Mouse (Mus musculus) hematopoietic stem cell, adult 5-6 weeks (primary cell): ENCODE results near the gene Bcan. TPM values are rescaled to one million over a fixed set of nuclear protein-coding genes. Genes with fewer than 3 reads are reported as not detected.

Experiments used
- ATAC-seq, 2 experiments: fragments of 125-278 bp in 1 of 2; replicated peaks in 1 of 2; 2 replicates each; pipeline ENCODE4 v1.8.0; 2016 to 2017; ENCODE audit warnings: inconsistent platforms in 2 of 2, mild to moderate bottlenecking in 2 of 2, moderate number of reproducible peaks in 2 of 2, low read depth in 1 of 2, moderate TSS enrichment in 1 of 2; ENCODE audit not compliant: low FRiP score in 2 of 2, poor library complexity in 2 of 2, severe bottlenecking in 2 of 2, insufficient read depth in 1 of 2, low TSS enrichment in 1 of 2
- total RNA-seq: library from RNA; stranded (forward); fragments of 172-1452, 232-1000 nt; gene quantifications from 2 replicates; pipeline ENCODE4 v1.2.3, GENCODE M21; 2017

Bcan gene
- not detected in 2 replicates for total RNA-seq

DNA sequence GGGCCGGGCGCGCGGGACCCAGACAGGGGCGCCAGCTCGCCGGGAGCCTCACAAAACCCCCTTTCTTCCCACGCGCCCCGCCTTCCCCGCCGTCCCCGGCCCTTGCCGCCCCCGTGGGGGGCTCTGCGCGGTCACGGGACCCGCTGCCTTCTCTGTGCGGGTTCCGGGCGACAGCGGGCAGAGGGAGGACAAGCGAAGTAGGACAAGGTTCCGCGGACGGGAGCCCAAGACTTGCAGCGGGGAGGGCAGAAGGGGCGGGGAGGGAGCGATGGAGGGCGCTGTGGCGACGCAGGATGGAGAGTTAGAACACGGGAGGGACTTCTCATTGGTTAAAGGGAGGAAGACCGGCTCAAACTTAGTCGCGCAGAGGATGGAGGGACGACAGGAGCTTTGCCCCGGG is at the start of gene Bcan:
Gene Bcan (minus strand): TSS at position 50 of the 400 bp plus-strand sequence.
- ATAC-seq, result 0 out of 4 replicates have a peak, but pooled peaks of 1 of the 2 experiments have one; percentile 22

DNA sequence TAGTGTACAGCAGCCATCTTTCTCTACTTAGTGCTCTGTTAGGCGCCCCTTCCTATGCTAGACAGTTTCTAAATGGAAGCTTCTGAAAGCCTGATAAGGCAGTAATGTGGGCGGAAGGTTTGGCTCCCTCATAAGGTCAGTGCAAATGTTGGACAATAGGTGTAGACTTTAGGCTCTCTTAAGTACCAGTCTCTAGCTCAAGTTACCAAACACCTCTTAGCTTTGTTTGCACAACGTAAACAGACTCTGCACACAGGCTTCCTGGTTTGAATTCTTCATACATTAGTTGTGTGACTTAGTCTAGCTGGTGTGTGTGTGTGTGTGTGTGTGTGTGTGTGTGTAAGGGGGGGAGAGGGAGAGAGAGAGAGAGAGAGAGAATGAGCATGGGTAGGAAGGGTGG is 49.5 kb upstream of the Bcan start:
- ATAC-seq, result no peak

DNA sequence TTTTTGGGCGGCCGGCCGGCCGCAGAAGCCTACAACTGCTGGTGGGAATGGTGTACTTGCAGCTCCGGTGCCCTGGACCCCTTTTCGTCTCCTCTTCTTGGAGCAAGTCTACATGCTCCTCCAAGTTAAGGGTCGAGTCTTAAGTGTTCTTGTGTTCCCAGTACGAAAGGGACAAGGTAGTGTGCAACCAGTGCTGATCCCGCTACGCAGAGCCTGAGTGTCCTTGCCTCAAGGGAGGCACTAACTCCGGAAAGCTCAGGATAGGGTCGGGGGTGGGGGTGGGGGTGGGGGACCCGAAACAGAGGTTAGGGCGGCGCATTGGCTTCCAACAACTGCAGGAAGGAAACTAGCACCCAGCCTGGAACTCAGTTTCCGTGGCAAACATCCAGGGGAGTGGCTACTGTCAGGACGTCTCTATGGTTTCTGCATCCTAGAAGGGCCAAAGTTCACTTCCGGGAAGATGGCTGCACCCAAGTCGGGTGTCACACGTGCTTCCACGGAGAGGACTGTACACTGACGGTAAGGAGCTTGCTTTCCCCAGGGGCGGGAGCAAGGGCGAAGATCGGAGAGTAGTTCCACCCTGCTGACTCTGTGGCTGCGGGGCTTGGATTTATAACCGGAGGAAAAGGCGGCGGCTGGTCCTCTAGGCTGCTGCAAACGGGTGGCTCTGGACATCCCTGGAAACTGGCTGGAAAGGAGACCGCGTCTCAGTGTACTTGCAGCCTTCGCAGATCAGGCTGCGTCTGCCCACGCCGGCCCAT is 42.8 kb upstream of the Bcan start, which contains the start of gene Gpatch4:
Gene Gpatch4 (plus strand): TSS at position 448 of the 761 bp plus-strand sequence.
- ATAC-seq, result peak; percentile 89 to 99

DNA sequence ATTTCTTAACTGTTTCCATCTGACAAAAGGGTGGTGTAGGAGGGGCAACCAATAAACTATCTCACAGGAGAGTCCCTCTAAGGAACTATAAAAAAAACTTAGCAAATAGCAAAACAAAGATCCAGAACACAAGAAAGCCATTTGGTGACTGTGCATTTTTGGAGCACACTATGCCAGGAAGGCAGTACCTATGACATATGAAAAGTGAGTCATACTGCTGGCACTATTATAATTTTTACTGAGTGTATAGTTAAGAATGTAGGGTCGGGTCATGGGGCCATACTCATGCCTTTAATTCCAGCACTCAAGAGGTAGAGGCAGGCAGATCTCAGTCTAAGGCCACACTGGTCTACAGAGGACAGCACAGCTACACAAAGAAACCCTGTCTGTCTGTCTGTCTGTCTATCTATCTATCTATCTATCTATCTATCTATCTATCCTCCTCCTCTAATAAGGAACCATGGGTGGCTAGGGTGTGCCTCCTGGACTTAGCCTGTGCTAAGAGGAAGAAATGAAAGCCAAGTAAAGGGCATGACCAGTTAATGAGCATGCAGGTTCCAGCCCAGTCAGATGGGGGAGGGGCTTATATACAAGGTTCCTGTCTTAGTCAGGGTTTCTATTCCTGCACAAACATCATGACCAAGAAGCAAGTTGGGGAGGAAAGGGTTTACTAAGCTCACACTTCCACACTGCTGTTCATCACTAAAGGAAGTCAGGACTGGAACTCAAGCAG is 35.7 kb upstream of the Bcan start:
- ATAC-seq, result no peak

DNA sequence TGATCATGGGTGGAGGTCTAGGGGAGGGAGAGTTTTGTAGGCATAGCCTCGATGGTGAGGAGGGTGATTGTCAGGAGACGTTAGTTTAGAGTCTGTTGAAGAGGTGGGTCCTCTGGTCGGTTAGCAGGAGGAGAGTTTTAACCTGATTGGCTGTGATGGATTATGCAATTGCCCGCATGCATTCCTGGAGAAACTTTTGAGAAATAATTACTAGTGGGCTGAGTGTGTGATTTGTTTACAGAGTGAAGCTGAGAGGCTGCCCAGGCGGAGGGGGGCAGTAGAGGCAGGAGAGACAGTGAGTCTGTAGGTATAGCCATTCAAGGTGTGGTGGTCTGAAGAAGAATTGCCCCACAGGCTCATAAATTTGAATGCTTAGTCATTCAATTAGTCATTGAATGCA is 33.5 kb upstream of the Bcan start:
- no peak for ATAC-seq

DNA sequence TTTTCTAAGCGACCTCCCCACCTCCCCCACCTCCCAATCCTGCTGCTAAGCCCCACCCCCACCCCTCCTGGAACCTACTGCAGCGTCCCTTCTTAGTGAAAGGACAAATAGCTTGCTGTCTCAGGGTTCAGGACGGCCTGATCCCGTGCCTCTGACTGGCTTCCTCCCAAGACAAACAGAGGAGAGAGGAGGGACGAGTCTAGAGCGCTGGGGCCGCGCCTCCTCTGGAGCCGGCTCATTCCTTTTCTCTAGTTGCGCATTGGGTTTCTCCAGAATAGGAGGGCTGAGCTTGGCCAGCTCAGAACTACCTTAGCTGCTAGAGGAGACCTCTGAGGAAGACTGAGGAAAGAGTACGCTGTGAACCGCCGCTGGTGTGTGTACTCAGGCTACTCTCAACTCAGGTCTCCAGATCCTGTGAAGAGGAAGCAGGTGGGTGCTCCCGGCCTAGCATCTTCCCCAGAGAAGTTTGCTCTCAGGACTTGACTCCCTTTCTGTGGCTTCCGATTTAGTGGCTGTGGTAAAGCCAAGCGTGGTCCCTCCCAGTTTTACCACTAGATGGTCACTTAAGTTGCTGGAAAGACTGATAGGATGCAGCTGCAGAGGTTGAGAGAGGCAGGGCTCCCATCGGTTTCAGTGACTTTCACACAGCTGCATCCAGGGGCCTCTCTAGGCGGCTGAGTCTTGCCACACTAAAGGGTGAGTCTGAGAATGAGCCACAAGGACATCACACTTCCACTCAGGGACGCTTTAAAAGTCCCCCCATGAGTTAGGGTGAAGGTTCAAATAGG is 30.8 kb upstream of the Bcan start:
- peak in 1 of 2 experiments; percentile 53; a peak in 2 of 4 replicates for ATAC-seq

DNA sequence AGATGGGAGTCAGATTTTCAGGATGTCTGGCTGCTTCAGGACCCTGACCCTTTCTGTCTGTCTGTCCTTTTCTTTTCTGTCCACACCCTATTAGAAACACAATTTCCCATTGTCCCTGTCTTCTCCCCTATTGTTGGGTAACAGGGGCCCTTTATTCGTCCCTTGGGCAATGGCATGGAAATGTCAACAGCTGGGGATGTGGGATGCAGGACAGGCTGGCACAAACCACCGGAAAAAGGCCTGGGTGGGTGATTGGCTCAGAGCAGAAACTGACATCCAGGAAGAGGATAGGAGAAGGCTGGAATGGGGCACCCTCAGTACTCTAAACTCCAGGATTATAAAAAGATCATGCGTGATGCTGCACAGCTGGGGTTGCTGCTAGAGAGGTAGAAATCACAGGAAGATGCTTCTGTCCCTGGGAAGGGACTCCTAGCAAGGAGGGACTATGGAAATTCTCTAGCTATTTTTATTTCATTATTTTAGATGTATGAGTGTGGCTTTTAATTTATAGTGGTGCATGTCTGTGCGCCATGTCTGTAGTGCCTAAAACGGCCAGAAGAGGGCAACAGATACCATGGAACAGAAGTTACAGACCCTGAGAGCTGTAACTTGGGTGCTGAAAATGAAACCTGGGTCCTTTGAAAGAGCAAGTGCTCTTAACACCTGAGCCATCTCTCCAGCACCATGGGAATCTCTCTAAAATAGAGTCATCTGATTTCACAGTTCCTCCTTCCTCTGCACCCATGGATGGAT is 27.6 kb upstream of the Bcan start, which contains the start of gene Hapln2:
Gene Hapln2 (minus strand): TSS at position 150 of the 753 bp plus-strand sequence.
- ATAC-seq, result no peak

DNA sequence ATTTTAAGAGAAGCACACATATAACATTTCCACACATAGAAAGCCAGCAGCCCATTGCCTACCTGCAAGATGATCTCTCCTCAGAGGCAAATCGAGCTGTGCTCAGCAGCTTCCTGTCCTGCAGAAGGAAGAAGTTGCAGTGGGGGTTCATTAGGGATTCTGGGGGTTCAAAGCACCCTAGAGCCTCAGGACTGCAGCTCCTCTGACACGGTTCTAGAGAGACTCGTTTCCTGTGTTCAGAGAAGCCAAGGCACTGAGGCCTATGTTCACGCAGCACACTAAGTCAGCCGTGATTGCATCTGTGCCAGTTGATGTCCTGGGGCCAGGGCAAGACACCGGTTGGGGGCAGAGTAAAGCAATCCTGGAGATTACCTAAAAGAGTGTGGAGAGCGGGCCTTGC is 26.8 kb upstream of the Bcan start:
- no peak for ATAC-seq

DNA sequence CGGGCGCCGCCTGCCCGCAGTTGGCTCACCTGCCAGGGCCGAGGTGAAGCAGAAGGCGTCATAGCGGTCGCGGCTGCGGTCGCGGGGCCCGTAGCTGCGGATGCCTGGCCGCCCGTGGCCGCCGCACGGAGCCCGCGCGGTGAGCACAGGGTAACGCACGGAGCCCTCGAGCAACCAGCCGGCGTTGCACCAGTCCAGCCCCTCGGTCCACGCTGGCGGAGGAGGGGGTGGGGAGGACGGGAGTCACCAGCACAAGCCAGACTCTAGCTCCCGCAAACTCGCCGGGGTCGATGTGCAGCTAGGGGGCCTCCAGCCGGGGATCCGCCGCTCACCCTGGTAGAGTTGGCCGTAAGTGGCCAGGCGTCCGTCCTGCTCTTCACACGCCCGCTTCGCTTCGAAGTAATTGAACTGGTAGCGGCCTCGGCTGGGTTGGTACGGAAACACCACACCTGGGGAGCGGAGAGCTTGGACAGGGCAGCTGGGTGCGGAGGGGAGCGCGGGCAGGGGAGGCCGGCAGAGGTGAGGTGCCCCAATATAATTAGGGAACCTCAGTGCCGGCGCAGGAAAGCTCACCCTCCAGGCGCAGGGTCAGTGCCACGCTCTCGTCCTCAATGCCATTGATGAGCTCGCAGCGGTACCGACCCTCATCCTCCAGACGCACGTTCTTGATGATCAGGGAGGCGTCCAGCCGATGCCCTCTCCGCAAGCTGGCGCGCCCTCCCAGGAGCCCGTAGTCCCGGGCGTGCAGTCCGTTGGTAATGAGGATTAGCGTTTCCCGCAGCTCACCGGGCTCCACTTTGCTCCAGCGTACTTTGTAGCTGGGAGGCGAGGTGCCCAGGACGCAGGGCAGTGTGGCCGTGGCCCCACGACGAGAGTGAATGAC is 23.4 kb upstream of the Bcan start:
- ATAC-seq, result peak in 1 of 2 experiments; percentile 46; a peak in 2 of 4 replicates

DNA sequence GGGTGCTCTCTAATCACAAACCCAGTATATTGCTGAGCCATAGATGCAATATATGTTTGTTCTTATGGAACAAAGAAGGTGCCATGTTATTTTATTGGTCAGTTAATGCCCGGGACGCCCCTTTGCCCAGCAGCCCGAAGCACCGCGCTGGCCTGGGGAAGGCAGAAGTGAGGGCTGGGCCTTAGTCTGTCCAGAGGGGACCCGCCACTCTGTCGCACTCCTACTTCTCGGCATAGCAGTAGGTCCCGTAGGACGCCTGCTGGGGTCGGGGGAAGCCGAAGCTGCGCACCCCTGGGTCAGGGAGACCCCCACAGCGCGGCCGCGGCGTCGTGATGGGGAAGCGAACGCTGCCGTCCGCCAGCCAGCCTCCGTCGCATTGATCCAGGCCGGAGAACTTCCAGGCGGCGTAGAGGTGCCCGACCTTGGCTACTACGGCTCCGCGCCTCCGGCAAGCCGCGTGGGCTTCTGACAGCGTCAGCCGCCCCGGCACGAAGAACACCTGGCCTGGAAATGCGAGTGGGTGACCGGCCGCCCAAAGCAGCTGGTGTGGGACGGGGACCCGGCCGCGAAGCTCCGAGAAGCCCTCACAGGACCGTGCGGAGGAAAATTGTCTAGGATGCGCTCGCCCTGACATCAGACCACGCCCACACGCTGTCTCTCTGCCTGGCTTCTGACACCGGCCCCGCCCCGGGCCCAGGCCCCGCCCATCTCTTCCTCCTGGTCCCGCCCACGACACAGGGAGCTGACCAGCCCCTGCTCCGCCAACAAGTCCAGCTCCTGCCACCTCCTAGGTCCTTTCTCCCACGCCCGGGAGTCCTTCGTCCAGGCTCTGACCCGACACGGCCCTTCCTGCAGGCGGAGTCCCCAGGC is 22.5 kb upstream of the Bcan start:
- ATAC-seq, result peak; percentile 47 to 72; a peak in 3 of 4 replicates

DNA sequence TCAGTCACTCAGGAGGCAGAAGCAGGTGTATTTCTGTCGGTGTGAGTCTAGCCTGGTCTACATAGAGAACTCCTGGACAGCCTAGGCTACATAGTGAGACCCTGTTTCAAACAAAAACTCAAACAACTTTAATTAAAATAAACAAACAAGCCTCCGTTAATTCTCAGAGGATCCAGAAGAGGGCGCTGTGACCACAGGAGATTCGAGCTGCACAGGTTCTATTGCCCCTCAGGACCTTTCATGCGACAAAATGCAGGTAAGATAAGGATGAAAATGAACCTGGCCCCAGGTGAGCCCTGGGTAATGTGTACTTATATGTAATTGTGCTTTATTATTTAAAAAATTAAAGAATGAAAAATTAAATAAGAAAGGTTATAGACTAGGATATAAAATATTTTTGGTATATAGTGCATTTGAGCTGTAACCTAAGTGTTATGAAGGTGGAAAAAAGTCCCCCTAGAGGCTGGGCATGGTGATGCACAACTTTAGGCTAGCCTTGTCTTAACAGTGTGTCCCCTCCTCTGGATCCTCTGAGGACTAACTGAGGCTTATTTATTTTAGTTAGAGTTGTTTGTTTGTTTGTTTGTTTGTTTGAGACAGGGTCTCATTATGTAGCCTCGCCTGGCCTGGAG is 10.7 kb upstream of the Bcan start:
- ATAC-seq, result no peak; a peak in 2 of 4 replicates

DNA sequence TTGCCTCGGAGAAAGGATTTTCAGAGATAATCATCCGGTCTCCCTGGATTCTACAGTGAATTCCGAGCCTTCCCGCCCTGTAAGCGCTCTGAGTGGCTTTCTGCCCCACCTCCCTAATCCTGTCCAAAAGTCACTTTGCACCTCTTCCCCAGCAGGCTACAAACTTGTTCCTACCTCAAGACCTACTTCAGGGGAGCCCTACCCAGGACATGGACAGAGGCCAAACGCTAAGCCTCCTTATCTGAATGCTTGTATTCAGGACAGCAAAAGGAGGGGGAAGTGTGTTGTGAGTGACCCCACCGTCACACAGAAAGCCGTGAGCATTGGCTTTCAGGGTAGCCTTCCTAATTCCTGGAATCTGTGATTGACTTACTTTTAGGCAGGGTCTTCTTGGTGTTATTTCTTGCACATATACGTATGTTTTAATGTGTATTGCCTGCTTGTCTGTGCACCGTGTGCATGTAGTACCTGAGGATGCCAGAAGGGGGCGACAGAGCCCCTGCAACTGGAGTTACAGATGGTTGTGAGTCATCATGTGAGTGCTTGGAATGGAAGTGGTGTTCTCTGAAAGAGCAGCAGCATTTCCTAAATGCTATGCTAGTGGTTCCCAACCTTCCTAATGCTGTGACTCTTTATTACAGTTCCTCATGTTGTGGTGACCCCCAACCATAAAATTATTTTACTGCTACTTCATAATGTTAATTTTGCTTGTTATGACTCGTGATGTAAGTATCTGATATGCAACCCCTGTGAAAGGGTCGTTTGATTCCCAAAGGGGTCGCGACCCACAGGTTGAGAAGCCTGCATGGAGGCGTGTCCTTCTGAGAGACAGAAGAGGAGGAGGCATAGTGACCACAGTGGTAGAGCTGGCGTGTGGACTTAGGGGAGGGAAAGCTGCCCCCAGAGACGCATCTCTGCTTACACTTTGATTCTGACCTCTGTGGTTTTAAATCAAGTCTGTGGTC is 6.1 kb upstream of the Bcan start:
- no peak for ATAC-seq

DNA sequence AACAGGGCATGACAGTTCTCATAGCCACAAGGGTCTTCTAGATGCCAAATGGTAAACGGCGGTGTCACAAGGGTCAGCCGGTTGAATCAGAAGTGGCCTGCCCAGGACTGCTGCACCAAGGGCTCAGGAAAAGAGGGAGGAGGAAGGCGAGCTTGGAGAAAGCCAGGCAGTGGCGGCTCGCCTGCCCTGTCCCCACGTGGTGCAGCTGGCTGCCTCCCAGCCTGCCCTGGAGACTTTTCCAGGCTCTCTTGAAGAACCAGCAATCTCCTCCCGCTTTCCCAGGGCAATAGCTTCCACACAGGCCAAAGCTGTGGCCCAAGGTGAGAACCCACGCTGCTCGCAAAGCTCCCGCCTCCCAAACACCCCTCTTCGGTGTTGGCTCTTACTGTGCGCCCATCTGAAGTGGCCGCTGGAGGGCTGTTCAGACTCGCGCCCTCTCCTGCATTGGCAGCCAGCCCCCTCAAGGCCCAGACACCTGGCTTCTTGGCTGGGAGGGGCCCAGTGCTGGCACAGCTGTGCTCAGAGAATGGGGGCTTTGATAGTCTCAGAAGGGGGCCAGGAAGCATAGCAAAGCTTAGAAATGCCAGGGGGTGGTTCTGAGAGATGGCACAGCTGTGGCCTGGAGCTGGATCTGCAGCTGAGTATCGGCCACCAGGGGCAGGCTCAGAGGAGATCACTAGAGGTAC is 2.4 kb upstream of the Bcan start:
- no peak for ATAC-seq
